Mouse (Mus musculus) liver, postnatal 0 days (tissue): ENCODE measurements at regions not wholly inside any gene's neighbourhood (a gene's known extent, or its start where the extent isn't known, plus 50 kb on each side); places are given as distances from the start of the nearest gene placed in this dataset.

Experiments used
- CTCF ChIP-seq: sonication (generic); IDR thresholded peaks from 2 replicates; pipeline ENCODE4 v1.5.1; 2016; ENCODE audit warnings: antibody characterized with exemption, low read depth
- EP300 ChIP-seq: IDR thresholded peaks from 2 replicates; pipeline ENCODE4 v1.6.1; 2016; ENCODE audit warnings: antibody characterized with exemption, low read depth, mild to moderate bottlenecking

DNA sequence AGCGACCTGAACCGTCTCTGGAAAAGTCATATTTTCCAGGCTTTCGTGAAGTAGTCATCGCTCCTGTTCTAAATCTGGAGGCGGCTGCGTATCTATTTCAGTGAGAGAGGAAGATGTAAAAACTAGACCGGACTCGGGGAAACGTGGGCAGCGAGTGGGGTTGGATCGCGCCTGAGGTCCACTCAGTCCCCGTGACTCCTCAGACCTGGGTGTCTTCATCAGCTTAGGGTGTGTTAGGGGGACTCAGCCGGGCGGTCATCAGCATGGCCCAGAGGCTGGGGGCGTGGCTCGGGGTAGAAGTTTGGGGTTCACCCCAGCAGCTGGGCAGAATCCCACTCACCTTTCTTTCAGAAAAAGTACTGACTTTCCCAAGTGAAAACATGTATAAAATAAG lies 85.6 kb upstream of the Arid1b start:
- TF ChIP-seq EP300 (no peak), CTCF (no peak)
